Mouse (Mus musculus): ENCODE measurements at regions not wholly inside any gene's neighbourhood (a gene's known extent, or its start where the extent isn't known, plus 50 kb on each side); places are given as distances from the start of the nearest gene placed in this dataset.

DNA sequence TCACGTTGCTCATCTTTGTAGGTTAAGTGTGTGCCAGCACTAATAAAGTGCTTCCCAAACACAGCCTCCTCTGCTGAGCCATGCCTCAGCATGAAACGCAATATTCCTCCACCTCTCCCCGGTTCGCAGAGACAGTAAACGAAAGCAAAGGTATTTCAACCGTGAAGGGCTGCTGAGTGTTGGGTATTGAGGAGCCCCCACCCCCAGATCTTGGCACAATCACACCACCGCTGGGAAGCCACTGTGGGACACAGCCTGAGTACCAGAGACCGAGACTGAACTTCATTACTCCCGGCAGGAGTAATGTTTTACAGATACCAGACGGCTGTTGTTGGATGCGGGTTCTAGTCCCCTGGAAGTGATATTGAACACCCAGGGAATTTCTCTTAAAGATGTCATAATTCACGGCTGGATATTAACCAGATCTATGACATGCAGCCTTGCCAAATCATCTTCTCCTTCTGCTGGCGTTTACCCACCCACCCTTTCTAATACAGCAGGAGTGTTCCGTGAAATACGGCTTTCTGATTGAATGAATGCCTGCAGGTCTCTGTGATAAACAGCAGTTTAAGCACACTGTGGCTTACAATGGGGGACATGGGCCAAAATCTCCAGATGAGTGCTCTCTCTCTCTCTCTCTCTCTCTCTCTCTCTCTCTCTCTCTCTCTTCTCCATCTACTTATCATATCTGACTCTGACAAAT lies 328.9 kb downstream of the Pax1 start:
- no peak for ATAC-seq (ENCODE audit: insufficient read depth, low read depth)
- 65% methylated on average over 15 of the region's 15 CpGs for whole genome bisulfite sequencing
- H3K4me3 ChIP-seq (ENCODE audit: low read depth, low read length), result no peak overlapping the region

DNA sequence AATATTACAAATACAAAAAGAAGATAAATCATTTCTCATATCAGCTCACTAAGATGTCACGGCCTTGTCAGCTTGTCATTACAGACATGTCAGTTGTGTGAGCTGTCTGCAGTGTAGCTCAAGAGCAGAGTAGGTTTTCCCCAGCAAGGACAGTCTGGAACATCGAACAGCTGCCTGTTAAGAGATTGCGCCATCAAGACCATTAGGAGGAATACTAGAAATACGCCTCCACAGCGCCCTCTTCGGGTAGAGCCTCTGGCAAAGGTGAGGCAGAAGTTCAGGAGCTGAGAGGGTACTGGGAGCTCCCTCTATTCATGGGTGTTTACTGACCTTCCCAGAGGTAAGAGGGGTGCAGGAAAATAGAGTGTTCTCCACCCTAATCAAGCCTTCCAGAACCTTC lies 327.0 kb downstream of the Pax1 start:
- Histone ChIP-seq H3K4me2 (ENCODE audit: low read depth, low read length) (no peak overlapping the region), H3K4me3 (ENCODE audit: low read depth, low read length) (no peak overlapping the region), H3K9me3 (replicated peaks; ENCODE audit: control insufficient read depth, low read length) (no peaks in the 10 kb centered on the region), H3K9ac (replicated peaks; ENCODE audit: low read depth, low read length) (no peak overlapping the region), H3K4me1 (ENCODE audit: control insufficient read depth, insufficient read depth) (no peaks in the 10 kb centered on the region), H3K27me3 (ENCODE audit: control insufficient read depth, insufficient read depth, low read length) (no peaks in the 10 kb centered on the region), H3K36me3 (replicated peaks; ENCODE audit: control insufficient read depth, insufficient read depth, low read length) (no peaks in the 10 kb centered on the region), H3K27ac (ENCODE audit: low read depth) (no peak overlapping the region)
- WGBS, result 10% methylated on average over 6 of the region's 6 CpGs
- TF ChIP-seq EP300 (IDR thresholded peaks at IDR 0.05; ENCODE audit: low read depth), result no peak
- TF ChIP-seq CTCF (IDR thresholded peaks at IDR 0.05; ENCODE audit: low read depth), result peak; percentile 53
- ATAC-seq (ENCODE audit: insufficient read depth, low read depth) (no peak), DNase-seq (ENCODE audit: low spot score) (peak; percentile 24)

More for the DNA sequence above, 328.9 kb downstream of the Pax1 start:
- DNase-seq (ENCODE audit: low spot score), result no peak
- Histone ChIP-seq H3K27me3 (ENCODE audit: control insufficient read depth, insufficient read depth, low read length) (no peaks in the 10 kb centered on the region), H3K9me3 (replicated peaks; ENCODE audit: control insufficient read depth, low read length) (no peaks in the 10 kb centered on the region), H3K9ac (replicated peaks; ENCODE audit: low read depth, low read length) (no peak overlapping the region), H3K27ac (ENCODE audit: low read depth) (no peak overlapping the region), H3K4me2 (ENCODE audit: low read depth, low read length) (no peak overlapping the region), H3K36me3 (replicated peaks; ENCODE audit: control insufficient read depth, insufficient read depth, low read length) (no peaks in the 10 kb centered on the region), H3K4me1 (ENCODE audit: control insufficient read depth, insufficient read depth) (no peaks in the 10 kb centered on the region)
- TF ChIP-seq EP300 (IDR thresholded peaks at IDR 0.05; ENCODE audit: low read depth) (no peak), CTCF (IDR thresholded peaks at IDR 0.05; ENCODE audit: low read depth) (no peak)

GRCm38 (mm10) chr2:147656667-147657066 lies 294.9 kb downstream of the Pax1 start:
- TF ChIP-seq EP300 (IDR thresholded peaks at IDR 0.05; ENCODE audit: low read depth) (no peak), CTCF (IDR thresholded peaks at IDR 0.05; ENCODE audit: low read depth) (no peak)
- Histone ChIP-seq H3K9me3 (replicated peaks; ENCODE audit: control insufficient read depth, low read length) (no peaks in the 10 kb centered on the region), H3K4me2 (ENCODE audit: low read depth, low read length) (no peak overlapping the region), H3K36me3 (replicated peaks; ENCODE audit: control insufficient read depth, insufficient read depth, low read length) (no peaks in the 10 kb centered on the region), H3K27me3 (ENCODE audit: control insufficient read depth, insufficient read depth, low read length) (no peaks in the 10 kb centered on the region), H3K27ac (ENCODE audit: low read depth) (no peak overlapping the region), H3K4me3 (ENCODE audit: low read depth, low read length) (no peak overlapping the region), H3K9ac (replicated peaks; ENCODE audit: low read depth, low read length) (no peak overlapping the region), H3K4me1 (ENCODE audit: control insufficient read depth, insufficient read depth) (no peaks in the 10 kb centered on the region)
- no peak for ATAC-seq (ENCODE audit: insufficient read depth, low read depth)
- no peak for DNase-seq (ENCODE audit: low spot score)
- WGBS, result 9% methylated on average over 1 of the region's 1 CpGs

GRCm38 (mm10) chr2:147650229-147650628 lies 288.5 kb downstream of the Pax1 start:
- DNase-seq (ENCODE audit: low spot score) (no peak), ATAC-seq (ENCODE audit: insufficient read depth, low read depth) (no peak)
- Histone ChIP-seq H3K4me3 (ENCODE audit: low read depth, low read length) (no peak overlapping the region), H3K27me3 (ENCODE audit: control insufficient read depth, insufficient read depth, low read length) (no peaks in the 10 kb centered on the region), H3K4me2 (ENCODE audit: low read depth, low read length) (no peak overlapping the region), H3K9me3 (replicated peaks; ENCODE audit: control insufficient read depth, low read length) (no peaks in the 10 kb centered on the region), H3K36me3 (replicated peaks; ENCODE audit: control insufficient read depth, insufficient read depth, low read length) (no peaks in the 10 kb centered on the region), H3K27ac (ENCODE audit: low read depth) (no peak overlapping the region), H3K4me1 (ENCODE audit: control insufficient read depth, insufficient read depth) (no peaks in the 10 kb centered on the region), H3K9ac (replicated peaks; ENCODE audit: low read depth, low read length) (no peak overlapping the region)
- TF ChIP-seq CTCF (IDR thresholded peaks at IDR 0.05; ENCODE audit: low read depth) (no peak), EP300 (IDR thresholded peaks at IDR 0.05; ENCODE audit: low read depth) (no peak)
- 56% methylated on average over 3 of the region's 3 CpGs for WGBS

- ATAC-seq (ENCODE audit: insufficient read depth, low read depth) (no peak), DNase-seq (ENCODE audit: low spot score) (no peak)
- TF ChIP-seq CTCF (IDR thresholded peaks at IDR 0.05; ENCODE audit: low read depth) (no peak), EP300 (IDR thresholded peaks at IDR 0.05; ENCODE audit: low read depth) (no peak)
- H3K4me3 ChIP-seq (ENCODE audit: low read depth, low read length), result no peak overlapping the region
- no peaks in the 10 kb centered on the region for H3K9me3 ChIP-seq (replicated peaks; ENCODE audit: control insufficient read depth, low read length)
- H3K36me3 ChIP-seq (replicated peaks; ENCODE audit: control insufficient read depth, insufficient read depth, low read length), result no peaks in the 10 kb centered on the region
- no peak overlapping the region for H3K27ac ChIP-seq (ENCODE audit: low read depth)
- H3K4me1 ChIP-seq (ENCODE audit: control insufficient read depth, insufficient read depth), result no peaks in the 10 kb centered on the region
- 63% methylated on average over 8 of the region's 8 CpGs for WGBS
- H3K4me2 ChIP-seq (ENCODE audit: low read depth, low read length), result no peak overlapping the region
- H3K27me3 ChIP-seq (ENCODE audit: control insufficient read depth, insufficient read depth, low read length), result no peaks in the 10 kb centered on the region
- H3K9ac ChIP-seq (replicated peaks; ENCODE audit: low read depth, low read length), result no peak overlapping the region
Measured at GRCm38 (mm10) chr2:147647972-147648371, 286.2 kb downstream of the Pax1 start.

GRCm38 (mm10) chr2:147647506-147647905 lies 285.8 kb downstream of the Pax1 start:
- H3K4me2 ChIP-seq (ENCODE audit: low read depth, low read length), result no peak overlapping the region
- no peak for TF ChIP-seq EP300 (IDR thresholded peaks at IDR 0.05; ENCODE audit: low read depth)
- no peak for TF ChIP-seq CTCF (IDR thresholded peaks at IDR 0.05; ENCODE audit: low read depth)
- DNase-seq (ENCODE audit: low spot score) (no peak), ATAC-seq (ENCODE audit: insufficient read depth, low read depth) (no peak)
- H3K27me3 ChIP-seq (ENCODE audit: control insufficient read depth, insufficient read depth, low read length), result no peaks in the 10 kb centered on the region
- H3K36me3 ChIP-seq (replicated peaks; ENCODE audit: control insufficient read depth, insufficient read depth, low read length), result no peaks in the 10 kb centered on the region
- 57% methylated on average over 4 of the region's 4 CpGs for WGBS
- H3K9me3 ChIP-seq (replicated peaks; ENCODE audit: control insufficient read depth, low read length), result no peaks in the 10 kb centered on the region
- no peak overlapping the region for H3K27ac ChIP-seq (ENCODE audit: low read depth)
- H3K4me3 ChIP-seq (ENCODE audit: low read depth, low read length), result no peak overlapping the region
- H3K9ac ChIP-seq (replicated peaks; ENCODE audit: low read depth, low read length), result no peak overlapping the region
- no peaks in the 10 kb centered on the region for H3K4me1 ChIP-seq (ENCODE audit: control insufficient read depth, insufficient read depth)

Data from heart, postnatal 0 days (tissue).